Mouse (Mus musculus) ES-Bruce4 (cell line): ENCODE data around the gene Mtmr3.

Experiments used
- CTCF ChIP-seq: IDR thresholded peaks from one replicate; pipeline ENCODE4 v1.8.1; 2011; ENCODE audit warnings: low read depth, low read length
- EP300 ChIP-seq: IDR thresholded peaks from 2 replicates; pipeline ENCODE4 v1.6.1; 2011; ENCODE audit warnings: low read depth, low read length; ENCODE audit not compliant: insufficient read depth

GRCm38 (mm10) chr11:4547569-4547968 lies 47.1 kb downstream of the Mtmr3 start:
- TF ChIP-seq CTCF (no peak), EP300 (no peak)
